Mouse (Mus musculus) MEL (cell line): ENCODE measurements around the gene Rgma. TPM values are rescaled to one million over a fixed set of nuclear protein-coding genes. Genes with fewer than 3 reads are reported as not detected.

Experiments used
- DNase-seq: peaks from one replicate; pipeline ENCODE4 v3.0.0; 2011; ENCODE audit warnings: low read depth, low spot score
- H3K27ac ChIP-seq: 2 replicates; pipeline ENCODE4 v1.5.1; 2012; ENCODE audit warnings: low read depth, mild to moderate bottlenecking, control low read depth, low read length, moderate library complexity; ENCODE audit not compliant: control insufficient read depth
- H3K27me3 ChIP-seq, 2 experiments: fragments of 150-350 bp in 1 of 2; sonication (generic) in 1 of 2; 2 replicates each; pipeline ENCODE4 v1.6.1; 2012; ENCODE audit warnings: low read length in 2 of 2, mild to moderate bottlenecking in 2 of 2, improper control_type of control experiment in 1 of 2, moderate library complexity in 1 of 2; ENCODE audit not compliant: insufficient read depth in 2 of 2, control insufficient read depth in 1 of 2
- H3K36me3 ChIP-seq, 2 experiments: 2 replicates each; pipeline ENCODE4 v1.6.1; 2012 to 2014; ENCODE audit warnings: low read length in 2 of 2, improper control_type of control experiment in 1 of 2, inconsistent platforms in 1 of 2, mild to moderate bottlenecking in 1 of 2; ENCODE audit not compliant: insufficient read depth in 2 of 2, control insufficient read depth in 1 of 2
- H3K4me1 ChIP-seq, 2 experiments: fragments of 150-350 bp in 1 of 2; sonication (generic) in 1 of 2; 2 replicates each; pipeline ENCODE4 v1.6.1; 2012; ENCODE audit warnings: low read length in 2 of 2, improper control_type of control experiment in 1 of 2, mild to moderate bottlenecking in 1 of 2; ENCODE audit not compliant: insufficient read depth in 2 of 2, control insufficient read depth in 1 of 2
- H3K4me3 ChIP-seq, 2 experiments: fragments of 150-350 bp in 1 of 2; sonication (generic) in 1 of 2; 2 replicates each; pipeline ENCODE4 v1.5.1; 2012; ENCODE audit warnings: low read depth in 2 of 2, low read length in 2 of 2, mild to moderate bottlenecking in 2 of 2, moderate library complexity in 2 of 2, control low read depth in 1 of 2, improper control_type of control experiment in 1 of 2; ENCODE audit not compliant: control insufficient read depth in 1 of 2, insufficient read depth in 1 of 2
- H3K79me2 ChIP-seq: 2 replicates; pipeline ENCODE4 v1.6.1; 2012; ENCODE audit warnings: mild to moderate bottlenecking, low read length, moderate library complexity; ENCODE audit not compliant: control insufficient read depth, poor library complexity, insufficient read depth
- H3K9ac ChIP-seq: 2 replicates; pipeline ENCODE4 v1.6.1; 2012; ENCODE audit warnings: low read depth, mild to moderate bottlenecking, control low read depth, low read length, moderate library complexity; ENCODE audit not compliant: control insufficient read depth, poor library complexity, severe bottlenecking
- H3K9me3 ChIP-seq: fragments of 150-350 bp; sonication (generic); replicated peaks from 2 replicates; pipeline ENCODE4 v1.6.1; 2012; ENCODE audit warnings: mild to moderate bottlenecking, low read length, improper control_type of control experiment, moderate library complexity; ENCODE audit not compliant: insufficient read depth
- BHLHE40 ChIP-seq: IDR thresholded peaks from 2 replicates; pipeline ENCODE4 v1.6.1; 2012; ENCODE audit warnings: low read depth, mild to moderate bottlenecking, inconsistent platforms, low read length, improper control_type of control experiment, borderline replicate concordance
- CHD2 ChIP-seq: IDR thresholded peaks from 2 replicates; pipeline ENCODE4 v1.6.1; 2011; ENCODE audit warnings: low read length, improper control_type of control experiment
- CTCF ChIP-seq, 3 experiments: IDR thresholded peaks in 2 of 3; conservative IDR thresholded peaks in 1 of 3; 2 replicates each; pipeline ENCODE4 v1.5.1; 2011 to 2012; ENCODE audit warnings: low read length in 3 of 3, low read depth in 2 of 3, mild to moderate bottlenecking in 2 of 3, improper control_type of control experiment in 1 of 3, inconsistent platforms in 1 of 3, mixed read lengths in 1 of 3, moderate library complexity in 1 of 3; ENCODE audit not compliant: control insufficient read depth in 1 of 3, insufficient read depth in 1 of 3, poor library complexity in 1 of 3, severe bottlenecking in 1 of 3
- ELF1 ChIP-seq: IDR thresholded peaks from 2 replicates; pipeline ENCODE4 v1.6.1; 2014; ENCODE audit warnings: low read depth, mild to moderate bottlenecking, inconsistent platforms, low read length, improper control_type of control experiment, moderate library complexity
- JUND ChIP-seq: IDR thresholded peaks from 2 replicates; pipeline ENCODE4 v1.6.1; 2011; ENCODE audit warnings: low read depth, mild to moderate bottlenecking, improper control_type of control experiment, low read length
- MAFK ChIP-seq: IDR thresholded peaks from 2 replicates; pipeline ENCODE4 v1.6.1; 2011; ENCODE audit warnings: low read depth, mild to moderate bottlenecking, low read length, improper control_type of control experiment, borderline replicate concordance
- MYB ChIP-seq: IDR thresholded peaks from 2 replicates; pipeline ENCODE4 v1.6.1; 2011; ENCODE audit warnings: mild to moderate bottlenecking, low read depth, low read length, improper control_type of control experiment
- MYC ChIP-seq: IDR thresholded peaks from 2 replicates; pipeline ENCODE4 v1.6.1; 2011; ENCODE audit warnings: low read depth, mild to moderate bottlenecking, low read length, improper control_type of control experiment, moderate library complexity
- NELFE ChIP-seq: IDR thresholded peaks from 2 replicates; pipeline ENCODE4 v1.6.1; 2011; ENCODE audit warnings: low read depth, low read length, improper control_type of control experiment
- POLR2AphosphoS5 ChIP-seq: IDR thresholded peaks from 2 replicates; pipeline ENCODE4 v1.6.1; 2012; ENCODE audit warnings: low read depth, borderline replicate concordance, mild to moderate bottlenecking, inconsistent platforms, low read length, moderate library complexity, mixed read lengths
- SIN3A ChIP-seq: IDR thresholded peaks from 2 replicates; pipeline ENCODE4 v1.6.1; 2012; ENCODE audit warnings: low read length, improper control_type of control experiment, inconsistent platforms
- TAL1 ChIP-seq: IDR thresholded peaks from 2 replicates; pipeline ENCODE4 v1.6.1; 2012; ENCODE audit warnings: mild to moderate bottlenecking, inconsistent platforms, low read length, moderate library complexity, mixed read lengths
- TCF12 ChIP-seq: IDR thresholded peaks from 2 replicates; pipeline ENCODE4 v1.6.1; 2014; ENCODE audit warnings: low read depth, mild to moderate bottlenecking, inconsistent platforms, low read length, improper control_type of control experiment, moderate library complexity
- USF2 ChIP-seq, 2 experiments: IDR thresholded peaks; 2 replicates each; pipeline ENCODE4 v1.6.1; 2011 to 2012; ENCODE audit warnings: improper control_type of control experiment in 2 of 2, low read length in 2 of 2, borderline replicate concordance in 1 of 2, inconsistent platforms in 1 of 2, low read depth in 1 of 2, mild to moderate bottlenecking in 1 of 2; ENCODE audit not compliant: insufficient read depth in 1 of 2
- ZC3H11A ChIP-seq: IDR thresholded peaks from 2 replicates; pipeline ENCODE4 v1.6.1; 2012; ENCODE audit warnings: low read depth, mild to moderate bottlenecking, inconsistent platforms, low read length, improper control_type of control experiment
- ZKSCAN1 ChIP-seq: IDR thresholded peaks from 2 replicates; pipeline ENCODE4 v1.6.1; 2012; ENCODE audit warnings: low read depth, mild to moderate bottlenecking, inconsistent platforms, low read length, improper control_type of control experiment, moderate library complexity
- ZMIZ1 ChIP-seq: IDR thresholded peaks from 2 replicates; pipeline ENCODE4 v1.6.1; 2012; ENCODE audit warnings: low read depth, mild to moderate bottlenecking, inconsistent platforms, low read length, improper control_type of control experiment, moderate library complexity
- polyA plus RNA-seq, 2 experiments: library from polyadenylated mRNA; stranded (reverse) in 1 of 2; unstranded in 1 of 2; fragments of >175 nt in 1 of 2; fragments of >200 nt in 1 of 2; gene quantifications; 2 replicates each; pipeline versions ENCODE4 v1.2.1 to v1.2.4; 2012; ENCODE audit warnings: low replicate concordance in 2 of 2, low read depth in 1 of 2; ENCODE audit not compliant: insufficient read length in 2 of 2, insufficient read depth in 1 of 2, missing spikeins in 1 of 2
- total RNA-seq: library from RNA; depleted of rRNA; stranded (reverse); fragments of 300-350 nt; gene quantifications from 2 replicates; pipeline ENCODE4 v1.2.3, GENCODE M21; 2012

The Rgma gene
- total and polyA plus RNA-seq, 3 experiments = not detected

DNA sequence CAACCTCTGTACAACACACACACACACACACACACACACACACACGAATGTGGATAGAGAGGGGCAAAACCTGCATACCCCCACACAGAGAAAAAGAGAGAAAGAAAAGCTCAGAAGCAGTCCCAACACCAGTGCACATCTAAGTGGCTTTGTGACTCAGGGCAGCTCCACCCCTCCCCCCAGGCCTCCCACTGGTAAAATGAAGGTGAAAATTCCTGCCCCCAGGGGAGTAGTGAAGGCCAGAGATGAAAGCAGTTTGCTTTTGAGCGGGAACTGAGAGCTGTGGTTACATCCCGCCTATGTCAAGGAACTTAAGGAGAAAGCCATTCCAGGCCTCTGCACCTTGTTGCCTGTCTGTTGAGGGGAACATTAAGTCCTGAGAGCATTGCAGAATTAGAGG, 28.2 kb downstream of the Rgma start:
- DNase-seq = no peak
- H3K27me3 ChIP-seq = no peaks in the 10 kb centered on the region

DNA sequence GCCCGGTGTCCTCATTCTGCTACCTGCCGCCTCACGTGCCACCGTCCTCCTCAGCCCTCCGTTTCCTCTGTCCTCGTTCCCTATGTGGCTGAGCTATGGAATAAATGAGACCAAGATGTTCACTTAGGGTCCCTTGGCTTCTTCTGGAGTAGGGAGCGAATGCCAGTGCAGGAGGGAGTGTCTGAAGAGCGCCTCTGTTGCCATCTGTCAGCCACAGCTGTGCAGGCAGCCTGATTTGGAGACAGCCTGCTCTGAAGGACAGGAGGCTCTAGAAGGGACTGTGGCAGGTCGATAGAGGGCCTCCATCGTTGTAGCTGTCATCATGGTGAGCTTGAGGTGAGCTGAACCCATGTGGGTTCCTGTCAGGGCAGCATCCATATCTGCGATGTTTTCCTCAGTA, 30.2 kb downstream of the Rgma start:
- TF ChIP-seq ZKSCAN1 (no peak), ZC3H11A (no peak), ZMIZ1 (no peak), ELF1 (no peak), BHLHE40 (no peak), NELFE (no peak), MYB (no peak), TCF12 (no peak), SIN3A (no peak), USF2 (IDR thresholded peaks at IDR 0.05; ENCODE audit: borderline replicate concordance in 1 of 2, insufficient read depth in 1 of 2, low read depth in 1 of 2, low read length in 2 of 2) (no peak), MYC (no peak), JUND (no peak), MAFK (no peak), TAL1 (no peak), CTCF (IDR thresholded peaks at IDR 0.05 in 2 of 3, conservative IDR thresholded peaks at IDR 0.05 in 1 of 3; ENCODE audit: control insufficient read depth in 1 of 3, insufficient read depth in 1 of 3, low read depth in 2 of 3, low read length in 3 of 3, poor library complexity in 1 of 3, severe bottlenecking in 1 of 3) (no peak), CHD2 (no peak)
- H3K27ac ChIP-seq = no peak overlapping the region
- H3K4me3 ChIP-seq = no peak overlapping the region
- no peak overlapping the region for H3K9ac ChIP-seq
- H3K9me3 ChIP-seq = no peaks in the 10 kb centered on the region
- no peaks in the 10 kb centered on the region for H3K36me3 ChIP-seq
- no peaks in the 10 kb centered on the region for H3K27me3 ChIP-seq
- no peak for DNase-seq
- no peaks in the 10 kb centered on the region for H3K4me1 ChIP-seq
- H3K79me2 ChIP-seq = no peaks in the 10 kb centered on the region

More for the DNA sequence above, 28.2 kb downstream of the Rgma start:
- Histone ChIP-seq H3K4me3 (no peak overlapping the region), H3K36me3 (no peaks in the 10 kb centered on the region), H3K79me2 (no peaks in the 10 kb centered on the region), H3K4me1 (no peaks in the 10 kb centered on the region), H3K9ac (no peak overlapping the region), H3K27ac (no peak overlapping the region), H3K9me3 (no peaks in the 10 kb centered on the region)
- TF ChIP-seq POLR2AphosphoS5 = no peak
- no peak for TF ChIP-seq MYC
- no peak for TF ChIP-seq JUND
